Mouse (Mus musculus): ENCODE data around the gene A130010J15Rik.

Gene A130010J15Rik

DNA sequence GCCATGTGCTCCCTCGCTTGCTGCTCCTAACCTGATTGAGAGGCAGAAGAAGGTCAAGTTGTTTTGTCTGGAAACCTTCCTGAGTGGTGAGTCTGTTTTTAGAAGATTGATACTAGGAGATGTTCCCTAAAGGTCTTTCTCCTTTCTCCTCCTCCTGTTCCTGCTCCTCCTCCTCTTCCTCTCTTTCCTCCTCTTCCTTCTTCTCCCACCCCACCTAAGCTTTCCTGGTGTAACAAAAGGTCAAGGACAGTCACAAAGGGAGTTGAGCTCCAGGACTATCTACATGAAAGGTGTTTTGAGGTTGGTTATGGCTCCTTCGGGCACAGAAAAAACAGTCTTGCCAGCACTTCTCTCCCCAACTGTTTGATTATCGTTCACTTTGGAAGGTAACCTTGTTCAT, at the start of gene A130010J15Rik:
TSS of gene A130010J15Rik (plus strand) at position 301 of the 400 bp plus-strand sequence.
- no peak for DNase-seq (ENCODE audit: low read depth, low spot score)

DNA sequence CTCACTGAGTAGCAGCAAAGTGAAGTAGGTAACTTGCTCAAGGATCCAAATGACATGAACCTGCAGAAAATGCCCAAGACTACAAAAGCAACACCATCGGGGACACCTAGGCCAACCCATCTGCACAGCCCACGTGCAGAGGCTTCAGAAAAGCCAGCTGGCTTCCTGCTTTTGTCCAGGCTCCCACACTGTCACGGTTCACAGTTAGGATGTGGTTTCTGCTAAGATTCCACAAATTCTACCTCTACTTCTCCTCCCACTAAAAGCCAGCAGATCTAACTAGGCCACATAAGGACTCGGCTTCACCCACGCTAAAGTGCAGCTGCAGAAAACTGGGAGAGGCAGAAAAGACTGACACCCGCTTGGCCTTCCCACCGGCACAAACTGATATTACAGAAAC, 45.1 kb upstream of the A130010J15Rik start:
- no peak for DNase-seq (ENCODE audit: low read depth, low spot score)

DNA sequence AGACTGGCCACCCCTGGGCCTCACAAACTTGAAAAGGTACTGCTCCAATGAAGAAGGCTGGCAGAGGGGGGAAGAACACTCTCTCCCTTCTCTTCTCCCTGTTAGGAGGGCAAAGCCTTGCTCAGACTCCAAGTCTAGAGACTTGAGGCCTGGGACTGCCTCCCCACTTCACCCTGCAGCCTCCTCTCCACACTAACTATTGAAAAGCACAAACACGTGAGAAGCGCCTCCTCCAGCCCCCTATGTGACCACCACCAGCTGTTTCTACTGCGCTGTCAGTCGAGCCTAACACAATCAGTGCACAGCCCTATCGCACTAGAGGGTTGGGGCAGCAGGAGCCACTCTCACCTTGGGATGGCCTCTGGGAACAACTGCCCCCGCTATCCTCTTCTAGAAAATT, 44.6 kb upstream of the A130010J15Rik start:
- DNase-seq (ENCODE audit: low read depth, low spot score): no peak

DNA sequence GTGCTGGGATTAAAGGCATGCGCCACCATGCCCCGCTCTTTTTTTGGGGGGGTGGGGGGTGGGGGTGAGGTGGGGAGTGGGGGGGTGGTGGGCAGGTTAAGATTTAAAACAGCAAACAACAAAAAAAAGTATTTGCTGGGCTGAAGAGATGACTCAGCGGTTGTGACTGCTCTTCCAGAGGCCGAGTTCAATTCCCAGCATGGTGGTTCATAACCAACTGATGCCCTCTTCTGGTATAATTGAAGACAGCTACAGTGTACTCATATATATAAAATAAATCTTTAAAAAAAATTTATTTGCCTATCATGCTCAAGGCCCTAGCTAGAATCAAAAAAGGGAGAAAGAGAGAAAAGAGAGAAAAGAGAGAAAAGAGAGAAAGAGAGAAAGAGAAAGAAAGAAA, 42.0 kb upstream of the A130010J15Rik start:
- DNase-seq (ENCODE audit: low read depth, low spot score): no peak

DNA sequence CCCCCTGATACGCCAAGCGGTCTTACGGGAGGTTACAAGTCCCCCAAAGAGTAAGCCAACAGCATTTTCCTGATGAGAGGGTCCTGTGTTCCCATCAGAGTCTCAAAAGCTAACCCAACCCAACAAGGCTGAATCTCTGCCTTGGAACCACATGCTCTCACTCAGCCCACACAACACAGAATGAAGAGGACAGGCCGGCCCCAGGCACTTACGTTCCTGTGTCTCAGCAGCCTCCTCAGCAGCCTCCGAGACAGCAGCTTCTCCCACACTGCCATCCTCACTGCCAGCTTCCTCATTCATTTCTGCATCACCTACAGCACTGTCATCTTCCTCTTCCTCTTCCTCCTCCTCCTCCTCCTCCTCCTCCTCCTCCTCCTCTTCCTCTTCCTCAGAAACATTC, 39.8 kb upstream of the A130010J15Rik start:
- DNase-seq (ENCODE audit: low read depth, low spot score): no peak

DNA sequence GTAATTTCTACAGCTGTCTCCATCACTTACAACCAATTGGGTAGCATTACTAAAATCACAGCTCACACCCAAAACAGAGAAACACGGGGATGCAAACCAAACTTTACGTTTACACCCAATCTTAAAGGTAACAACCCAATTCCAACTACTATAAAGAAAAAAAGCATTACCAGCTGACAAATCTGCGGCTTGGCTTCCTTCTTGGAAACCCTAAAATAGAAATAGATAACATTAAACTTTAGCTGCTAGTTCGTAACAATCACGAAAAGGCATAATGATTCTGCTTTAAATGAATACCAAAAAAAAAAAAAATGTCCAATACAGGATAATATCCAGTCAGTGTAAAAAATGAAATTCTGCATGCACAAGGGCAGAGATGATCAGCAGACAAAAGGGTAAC, 38.5 kb upstream of the A130010J15Rik start:
- no peak for DNase-seq (ENCODE audit: low read depth, low spot score)

DNA sequence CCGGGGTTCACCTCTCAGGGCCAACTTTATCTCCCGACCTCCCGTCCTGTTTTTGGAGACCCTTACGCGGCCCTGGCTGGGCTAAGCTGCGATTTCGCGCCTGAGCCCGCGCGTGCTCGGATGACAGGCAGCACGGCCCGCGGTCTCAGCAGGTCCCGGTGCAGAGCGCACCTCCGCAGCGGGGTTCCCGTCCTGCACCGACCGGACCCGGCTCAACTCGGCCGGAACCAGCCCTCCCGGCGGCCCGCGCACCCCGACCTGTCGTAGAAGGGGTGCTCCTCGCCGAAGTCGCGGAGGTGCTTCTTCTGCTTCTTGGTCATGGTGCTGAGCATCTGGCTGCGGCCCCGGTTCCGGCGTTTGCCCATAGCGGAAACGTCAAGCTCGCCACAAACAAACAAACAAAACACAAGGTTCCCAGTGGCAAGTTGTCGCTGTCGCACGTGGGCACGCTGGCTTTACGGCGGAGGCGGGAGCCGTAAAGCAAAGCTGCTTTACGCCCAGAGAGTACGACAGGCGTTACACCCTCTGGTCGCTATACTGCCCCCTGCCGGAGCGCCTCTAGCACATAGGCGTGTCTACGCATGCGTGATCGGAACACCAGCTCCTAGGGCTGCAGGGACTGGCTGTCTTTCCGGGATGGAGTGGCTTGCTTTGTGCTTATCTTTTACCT, 37.9 kb upstream of the A130010J15Rik start, which contains the start of gene Diexf:
TSS of gene Diexf (minus strand) at position 487 of the 670 bp plus-strand sequence.
- DNase-seq (ENCODE audit: low read depth, low spot score): peak; percentile 98

DNA sequence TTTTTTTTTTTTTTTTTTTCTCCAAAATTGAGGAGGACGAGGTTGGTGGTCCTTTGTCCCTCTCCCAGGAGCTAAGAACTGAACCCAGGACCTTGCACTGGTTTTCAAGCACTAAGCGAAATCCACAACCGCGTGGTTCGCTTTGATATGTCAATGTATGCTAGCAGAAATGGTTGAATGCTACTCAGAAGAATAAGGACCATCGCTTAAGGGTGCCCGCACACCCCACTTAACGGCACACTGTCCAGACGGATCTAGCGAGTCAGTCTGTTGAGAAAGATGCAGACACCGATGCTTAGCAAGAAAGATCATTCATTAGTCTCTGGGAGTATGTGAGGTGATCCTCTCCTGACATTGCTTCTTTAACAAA, 37.4 kb upstream of the A130010J15Rik start:
- DNase-seq (ENCODE audit: low read depth, low spot score): no peak

DNA sequence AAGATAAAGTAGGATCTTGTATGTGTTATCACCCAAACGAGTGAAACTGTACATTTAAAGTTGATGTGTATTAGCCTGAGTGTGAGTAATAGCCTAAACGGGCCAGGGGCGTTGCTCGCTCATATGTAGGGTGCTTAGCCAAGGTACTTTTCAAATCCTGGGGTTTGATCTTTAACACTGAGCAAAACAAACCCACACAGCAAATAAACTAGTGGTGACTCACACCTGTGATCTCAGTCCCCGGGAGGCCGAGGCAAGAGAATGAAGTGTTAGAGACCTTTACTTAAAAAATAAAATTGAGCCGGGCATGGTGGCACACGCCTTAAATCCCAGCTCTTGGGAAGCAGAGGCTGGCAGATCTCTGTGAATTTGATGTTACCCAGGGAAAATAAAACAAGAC, 37.0 kb upstream of the A130010J15Rik start:
- no peak for DNase-seq (ENCODE audit: low read depth, low spot score)

DNA sequence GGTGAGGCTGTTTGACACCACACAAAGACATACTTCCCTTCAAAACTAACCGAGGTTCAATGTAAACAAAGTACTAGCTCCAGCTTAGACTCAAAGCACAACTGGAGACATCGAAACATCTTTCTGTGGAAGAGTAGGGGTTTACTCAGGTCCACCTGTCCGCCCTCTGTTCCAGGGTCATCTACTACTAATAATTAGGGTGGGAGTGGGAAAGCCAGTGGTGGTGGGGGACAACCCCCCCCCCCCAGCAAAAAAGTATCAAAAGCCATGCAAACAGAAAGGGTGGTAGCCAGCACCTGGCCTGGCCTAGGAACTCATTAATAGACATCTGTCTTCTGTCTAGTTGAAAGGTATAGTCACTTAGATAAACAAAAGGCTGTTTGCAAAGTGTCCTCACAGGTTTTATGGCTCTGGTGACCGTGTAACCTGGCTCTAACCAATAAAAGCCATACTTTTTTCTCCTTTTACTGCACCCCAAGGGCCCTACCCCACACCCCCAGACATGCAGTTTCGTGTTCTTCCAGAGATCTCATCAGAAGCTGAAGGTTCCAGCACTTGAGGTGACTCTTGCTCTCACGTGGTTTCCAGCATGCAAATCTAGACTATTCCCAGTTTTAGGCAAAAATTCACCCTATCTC, 36.4 kb upstream of the A130010J15Rik start:
- no peak for DNase-seq (ENCODE audit: low read depth, low spot score)

DNA sequence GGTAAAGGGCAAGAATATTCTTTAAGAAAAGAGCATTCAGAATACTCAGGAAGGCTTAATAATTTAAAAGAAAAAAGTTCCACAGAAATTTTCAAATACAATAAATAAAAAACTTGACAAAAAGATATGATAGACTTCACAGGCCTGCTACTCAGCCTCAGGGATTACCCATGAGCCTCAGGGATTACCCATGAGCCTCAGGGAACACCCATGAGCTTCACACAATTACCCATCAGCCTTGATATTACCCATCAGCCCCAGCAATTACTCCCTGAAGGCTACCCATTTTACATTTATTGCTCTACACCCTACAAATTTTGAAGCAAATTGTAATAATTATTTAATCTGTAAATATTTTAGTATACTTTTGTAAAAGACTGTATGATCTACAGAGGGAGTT, 35.5 kb upstream of the A130010J15Rik start:
- DNase-seq (ENCODE audit: low read depth, low spot score): no peak

DNA sequence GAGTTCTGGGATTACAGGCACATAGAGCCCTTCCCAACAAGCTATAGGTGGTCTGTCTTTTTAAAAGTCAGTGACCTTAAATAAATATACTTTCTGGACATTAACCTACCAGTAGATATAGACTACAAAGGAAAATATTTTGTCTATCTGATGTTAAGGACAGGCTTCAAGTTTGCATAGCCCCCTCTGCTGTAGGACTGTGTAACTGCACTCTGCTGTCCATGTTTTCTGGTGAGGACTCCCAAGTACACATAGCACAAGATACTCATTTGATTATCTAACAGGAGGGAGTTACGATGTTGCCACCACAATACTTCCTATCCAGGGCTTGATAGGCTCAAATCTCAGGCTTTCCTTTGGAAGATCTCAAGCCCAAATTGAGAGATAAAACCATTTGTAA, 34.1 kb upstream of the A130010J15Rik start:
- DNase-seq (ENCODE audit: low read depth, low spot score): no peak

DNA sequence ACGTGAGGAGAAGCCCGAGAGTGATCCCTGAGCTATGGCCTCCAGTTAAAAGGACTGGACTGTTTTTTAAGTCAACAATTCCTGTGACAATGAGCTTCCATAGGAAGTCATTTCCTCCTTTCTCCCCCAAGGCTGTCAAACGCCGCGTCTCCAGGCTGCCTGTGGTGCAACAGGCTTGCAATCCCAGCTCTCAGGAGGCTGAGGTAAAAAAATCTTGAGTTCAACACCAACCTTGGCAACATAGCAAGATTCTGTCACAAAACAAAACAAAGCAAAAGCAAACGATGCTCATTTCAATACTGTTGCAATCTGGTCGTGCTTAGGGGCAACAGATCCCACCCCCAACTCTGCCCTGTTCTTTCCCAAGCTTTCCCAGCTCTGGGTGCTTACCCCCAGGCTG, 29.8 kb upstream of the A130010J15Rik start:
- no peak for DNase-seq (ENCODE audit: low read depth, low spot score)

DNA sequence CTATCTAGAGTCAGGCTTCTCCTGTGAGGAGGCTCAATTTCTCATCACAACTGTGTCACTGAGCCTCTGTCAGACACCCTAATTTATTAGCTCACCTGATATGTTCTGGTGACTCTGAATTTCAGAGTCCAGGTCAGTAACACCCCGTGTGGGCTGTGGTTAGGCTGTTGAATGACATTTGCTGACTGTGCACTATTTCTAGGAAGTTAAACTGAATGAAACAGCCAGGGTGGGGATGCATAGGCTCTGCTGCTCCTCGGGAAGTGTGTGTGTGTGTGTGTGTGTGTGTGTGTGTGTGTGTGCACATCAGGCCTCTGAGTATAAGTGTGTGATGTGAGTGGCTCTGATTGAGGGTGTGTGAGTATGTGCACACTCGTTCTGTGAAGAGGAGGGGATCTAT, 29.2 kb upstream of the A130010J15Rik start:
- DNase-seq (ENCODE audit: low read depth, low spot score): no peak

DNA sequence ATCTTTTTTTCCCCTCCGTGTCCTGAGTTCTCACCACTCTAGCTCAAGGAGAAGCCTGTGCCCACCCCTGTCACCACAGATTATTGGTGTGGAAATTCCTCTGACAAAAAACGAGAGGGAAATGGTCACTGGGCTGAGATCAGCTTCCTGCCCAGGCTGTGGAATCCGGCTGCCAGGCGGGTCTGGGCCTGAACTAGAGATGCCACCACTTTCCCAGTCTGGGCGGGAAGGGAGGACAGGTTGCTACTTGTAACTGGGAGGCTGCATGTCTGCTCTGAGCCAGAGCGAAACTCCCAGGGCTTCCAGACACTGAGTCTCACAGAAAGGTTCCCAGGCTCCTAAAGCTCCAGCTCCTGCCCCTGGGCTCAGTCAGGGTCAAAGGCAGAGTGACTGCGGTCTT, 26.7 kb upstream of the A130010J15Rik start:
- DNase-seq (ENCODE audit: low read depth, low spot score): no peak

DNA sequence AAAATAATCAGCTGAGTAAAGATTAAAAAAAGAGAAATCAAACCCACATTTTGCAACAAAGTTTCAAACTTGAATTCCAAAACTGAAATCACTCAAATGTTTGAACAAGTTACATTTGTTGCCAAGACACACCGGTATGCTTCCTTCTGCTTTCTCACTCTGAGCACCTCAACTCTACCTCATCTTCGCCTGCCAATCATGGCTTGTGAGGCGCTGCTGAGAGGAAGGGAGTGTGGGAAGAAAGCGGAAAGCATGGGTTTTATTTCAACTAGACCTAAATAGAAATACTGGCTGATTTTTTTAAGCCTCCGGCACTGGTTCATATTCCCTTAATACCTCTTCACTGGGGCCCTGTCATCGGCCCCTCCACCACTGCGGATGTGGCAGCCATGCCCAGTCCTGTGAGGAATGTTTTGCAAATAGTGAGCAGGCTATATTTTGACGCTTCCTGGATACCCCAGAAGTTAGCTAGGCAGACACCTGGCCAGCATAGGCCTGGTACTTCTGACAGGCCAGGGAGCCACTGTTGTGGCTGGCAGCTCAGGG, 25.3 kb upstream of the A130010J15Rik start:
- no peak for DNase-seq (ENCODE audit: low read depth, low spot score)

DNA sequence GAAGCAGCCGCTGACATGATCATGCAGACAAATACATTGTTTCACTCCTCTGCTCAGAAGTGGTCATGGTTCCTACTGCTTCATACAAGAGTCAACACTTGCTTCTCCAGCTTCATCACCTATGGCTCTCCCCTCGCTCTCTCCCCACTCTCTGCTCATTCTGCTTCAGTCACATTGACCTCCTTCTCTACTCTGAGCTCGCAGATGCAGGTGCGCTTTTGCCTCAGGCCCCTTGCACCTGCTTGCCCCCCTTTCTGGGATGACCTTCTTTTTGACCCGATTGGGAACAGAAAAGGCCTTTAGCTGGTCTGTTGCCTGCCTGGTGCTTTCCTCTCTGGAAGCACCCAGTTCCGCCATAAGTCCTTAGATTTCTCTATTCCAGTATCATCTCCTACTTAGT, 23.3 kb upstream of the A130010J15Rik start:
- DNase-seq (ENCODE audit: low read depth, low spot score): no peak

DNA sequence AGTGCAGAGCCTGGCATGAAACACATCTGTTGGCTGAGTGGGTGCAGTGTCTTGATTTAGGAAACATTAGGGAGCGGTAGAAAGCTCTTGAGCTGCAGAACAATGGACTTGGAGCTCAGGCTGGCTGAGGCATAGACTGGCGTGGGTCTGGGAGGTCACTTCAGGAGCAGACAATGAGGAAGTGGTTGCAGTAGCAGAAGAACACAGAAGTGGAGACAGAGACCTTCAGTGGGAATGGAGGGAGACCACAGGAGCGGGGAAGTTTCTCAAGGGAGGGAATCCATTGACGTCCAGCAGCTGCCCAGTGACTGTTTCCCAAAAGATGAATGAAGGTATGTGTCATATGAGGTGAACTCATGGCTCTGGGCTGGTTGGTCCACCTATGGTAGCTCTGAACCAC, 22.7 kb upstream of the A130010J15Rik start:
- no peak for DNase-seq (ENCODE audit: low read depth, low spot score)

DNA sequence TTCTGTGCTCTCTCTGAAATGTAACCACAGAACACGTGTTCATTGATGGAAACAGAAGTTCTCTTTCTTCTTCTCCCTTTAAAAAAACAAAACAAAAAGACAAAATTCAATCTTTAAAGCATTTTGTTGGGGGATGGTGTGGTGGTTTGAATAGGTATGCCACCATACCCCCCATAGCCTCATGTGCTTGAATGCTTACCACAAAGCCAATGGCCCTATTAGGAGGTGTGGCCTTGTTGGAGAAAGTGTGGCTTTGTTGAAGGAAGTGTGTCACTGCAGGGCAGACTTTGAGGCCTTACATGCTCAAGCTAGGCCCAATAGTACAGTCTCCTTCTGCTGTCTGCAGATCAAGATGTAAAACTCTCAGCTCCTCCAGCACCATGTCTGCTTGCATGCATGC, 21.4 kb upstream of the A130010J15Rik start:
- no peak for DNase-seq (ENCODE audit: low read depth, low spot score)

DNA sequence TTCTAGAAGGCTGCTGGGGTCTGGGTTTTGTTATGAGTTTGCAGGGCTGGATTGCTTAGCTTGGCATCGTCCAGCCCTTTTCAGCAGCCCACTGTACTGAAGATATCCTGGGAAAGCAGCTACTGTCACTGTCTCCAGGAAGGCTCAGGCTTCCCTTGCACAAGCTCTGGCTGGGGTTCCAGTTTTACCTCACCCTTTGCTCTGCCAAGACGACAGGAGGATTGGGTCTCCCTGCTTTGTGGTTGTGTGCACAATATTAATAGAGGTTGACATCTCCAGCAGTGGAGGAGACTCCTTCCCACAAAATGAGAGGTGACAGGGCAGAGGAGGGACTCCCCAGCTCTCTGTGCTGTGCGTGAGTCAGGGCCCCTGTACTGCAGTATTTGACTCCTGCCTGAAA, 18.6 kb upstream of the A130010J15Rik start:
- no peak for DNase-seq (ENCODE audit: low read depth, low spot score)

DNA sequence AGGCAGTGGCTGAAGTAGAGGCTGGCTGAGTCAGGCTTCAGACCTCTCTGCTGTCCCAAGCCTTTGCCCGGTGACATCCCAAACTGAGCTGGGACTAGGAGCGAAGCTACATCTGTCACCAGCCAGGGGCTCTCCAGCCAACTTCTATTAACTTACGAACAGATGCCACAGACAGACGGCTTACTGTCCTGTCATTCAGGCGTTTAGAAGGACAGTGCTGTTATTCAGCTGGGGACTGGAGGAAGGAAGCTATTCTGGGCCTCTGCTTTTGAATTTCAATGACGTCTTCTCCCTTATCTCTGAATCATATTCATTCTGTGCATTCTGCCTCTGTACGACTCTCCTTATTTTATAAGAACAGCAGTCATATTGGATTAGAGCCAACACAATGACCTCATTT, 16.7 kb upstream of the A130010J15Rik start:
- no peak for DNase-seq (ENCODE audit: low read depth, low spot score)

DNA sequence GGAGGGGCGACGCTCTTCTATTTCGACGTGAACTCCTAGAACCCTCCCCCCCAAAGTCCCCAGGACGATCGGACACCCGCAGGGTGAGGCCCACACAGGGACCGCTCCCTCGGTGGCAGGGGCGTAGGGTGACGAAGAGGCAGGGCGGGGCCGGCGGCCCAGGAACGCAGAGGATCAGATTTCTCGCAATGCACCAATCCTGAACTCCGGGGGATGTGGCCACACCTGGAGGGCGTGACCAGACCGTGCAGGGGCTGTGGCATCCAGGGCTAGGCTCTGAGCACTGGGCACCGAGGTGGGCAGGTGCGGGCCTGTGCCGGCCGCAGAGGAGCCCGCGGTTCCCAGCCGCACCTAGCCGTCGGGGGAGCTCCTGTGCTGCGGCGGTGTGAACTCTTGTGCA, 15.0 kb upstream of the A130010J15Rik start, which contains the start of gene Irf6:
TSS of gene Irf6 (plus strand) at position 240 of the 400 bp plus-strand sequence.
- no peak for DNase-seq (ENCODE audit: low read depth, low spot score)

DNA sequence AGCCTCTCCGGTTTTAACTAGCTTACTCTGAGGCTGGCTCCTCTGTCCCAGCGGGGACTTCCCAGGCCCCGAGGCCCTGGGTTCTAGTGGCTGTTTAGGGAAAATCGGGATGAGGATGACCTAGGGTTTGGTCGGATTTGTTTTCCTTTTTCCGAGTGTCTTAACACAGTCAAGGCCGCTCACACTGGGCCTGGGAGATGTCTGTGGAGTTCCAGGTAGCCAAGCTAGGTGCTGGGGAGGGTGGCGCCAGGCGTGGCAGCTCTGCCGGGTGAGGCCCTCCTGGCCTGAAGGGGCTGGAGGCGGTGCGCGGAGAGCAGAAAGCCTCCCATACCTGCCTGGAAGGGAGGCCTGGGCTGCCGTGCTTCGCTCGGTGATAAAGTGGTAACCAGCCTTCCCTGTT, 14.3 kb upstream of the A130010J15Rik start:
- no peak for DNase-seq (ENCODE audit: low read depth, low spot score)

Data from retina, adult 2 months (tissue).